Mouse (Mus musculus) stomach, embryonic 14.5 days (tissue): ENCODE results near the gene Numbl. TPM values are rescaled to one million over a fixed set of nuclear protein-coding genes. Genes with fewer than 3 reads are reported as not detected.

Experiments
- ATAC-seq: fragments of 200-750 bp; cut with Nextera tagmentation; 2 replicates; pipeline ENCODE4 v1.8.0; 2017; ENCODE audit warnings: low read depth, moderate TSS enrichment; ENCODE audit not compliant: insufficient number of reproducible peaks, insufficient read depth, low FRiP score
- H3K27ac ChIP-seq: fragments of 300-500 bp; sonication (generic); 2 replicates; pipeline ENCODE4 v1.5.1; 2014; ENCODE audit warnings: mild to moderate bottlenecking, low read length, moderate library complexity, mixed read lengths
- H3K27me3 ChIP-seq: fragments of 300-500 bp; sonication (generic); 2 replicates; pipeline ENCODE4 v1.6.1; 2014; ENCODE audit warnings: low read length, control low read depth, mixed read lengths; ENCODE audit not compliant: control insufficient read depth, insufficient read depth
- H3K36me3 ChIP-seq: fragments of 300-500 bp; sonication (generic); 2 replicates; pipeline ENCODE4 v1.6.1; 2014; ENCODE audit warnings: mild to moderate bottlenecking, control low read depth, low read length, moderate library complexity, mixed read lengths; ENCODE audit not compliant: control insufficient read depth, insufficient read depth
- H3K4me1 ChIP-seq: fragments of 300-500 bp; sonication (generic); 2 replicates; pipeline ENCODE4 v1.6.1; 2014; ENCODE audit warnings: low read length, control low read depth, mixed read lengths; ENCODE audit not compliant: control insufficient read depth, insufficient read depth
- H3K4me2 ChIP-seq: fragments of 300-500 bp; sonication (generic); replicated peaks from 2 replicates; pipeline ENCODE4 v1.6.1; 2014; ENCODE audit warnings: low read depth, low read length, control low read depth
- H3K4me3 ChIP-seq: fragments of 300-500 bp; sonication (generic); 2 replicates; pipeline ENCODE4 v1.5.1; 2014; ENCODE audit warnings: low read depth, low read length, control low read depth
- H3K9ac ChIP-seq: fragments of 300-500 bp; sonication (generic); replicated peaks from 2 replicates; pipeline ENCODE4 v1.6.1; 2014; ENCODE audit warnings: low read depth, mild to moderate bottlenecking, control low read depth, low read length, moderate library complexity, mixed read lengths
- H3K9me3 ChIP-seq: fragments of 300-500 bp; sonication (generic); 2 replicates; pipeline ENCODE4 v1.6.1; 2016; ENCODE audit warnings: low read depth, low read length, control low read depth; ENCODE audit not compliant: control insufficient read depth
- WGBS: fragments of 180-500 bp; shearing (Covaris S2); extraction: QIAGEN DNeasy Blood & Tissue Kit; methylation state at CpG from one replicate; pipeline ENCODE4 v1.1.7; 2014; 5-methylcytosine and 5-hydroxymethylcytosine counted together
- polyA plus RNA-seq: library from polyadenylated mRNA; unstranded; fragments of >200 nt; fragmentation: Nextera tagmentation; extraction: Ambion mirVana; gene quantifications from 2 replicates; pipeline ENCODE4 v1.2.1, GENCODE M21; 2014

The Numbl gene
- polyA plus RNA-seq, 1 experiment from 2014 or later, result 15.0 TPM

GRCm38 (mm10) chr7:27285698-27286066, 27.4 kb downstream of the Numbl start:
- Histone ChIP-seq H3K9me3 (peaks cover 2% of the 10 kb centered on the region; the same call in 1 of the 2 replicates), H3K4me3 (no peak overlapping the region), H3K36me3 (peaks cover 4% of the 10 kb centered on the region), H3K27ac (no peak overlapping the region), H3K9ac (no peak overlapping the region), H3K4me2 (peak overlapping the region; percentile 16; the same call in 1 of the 2 replicates), H3K4me1 (no peaks in the 10 kb centered on the region), H3K27me3 (no peaks in the 10 kb centered on the region)
- peak; percentile 59; the same call in 1 of the 2 replicates for ATAC-seq
- WGBS, result 5% methylated on average over 8 of the region's 8 CpGs

GRCm38 (mm10) chr7:27288732-27289131, 30.5 kb downstream of the Numbl start:
- Histone ChIP-seq H3K9me3 (peaks cover 2% of the 10 kb centered on the region; the same call in 1 of the 2 replicates), H3K4me1 (peaks cover 5% of the 10 kb centered on the region; the same call in 1 of the 2 replicates), H3K4me2 (no peak overlapping the region), H3K27me3 (no peaks in the 10 kb centered on the region), H3K9ac (no peak overlapping the region), H3K4me3 (no peak overlapping the region), H3K27ac (no peak overlapping the region), H3K36me3 (no peaks in the 10 kb centered on the region)
- ATAC-seq, result no peak
- WGBS, result 86% methylated on average over 7 of the region's 7 CpGs

GRCm38 (mm10) chr7:27290555-27290954, 32.3 kb downstream of the Numbl start:
- Histone ChIP-seq H3K4me3 (no peak overlapping the region), H3K4me2 (no peak overlapping the region), H3K9me3 (peaks cover 2% of the 10 kb centered on the region; the same call in 1 of the 2 replicates), H3K27ac (peak overlapping the region; percentile 70; the same call in 1 of the 2 replicates), H3K9ac (no peak overlapping the region), H3K4me1 (peaks cover 5% of the 10 kb centered on the region; the same call in 1 of the 2 replicates), H3K27me3 (no peaks in the 10 kb centered on the region), H3K36me3 (no peaks in the 10 kb centered on the region)
- 85% methylated on average over 2 of the region's 2 CpGs for WGBS
- ATAC-seq, result no peak

GRCm38 (mm10) chr7:27291795-27292466, 33.7 kb downstream of the Numbl start:
- peak overlapping the region; percentile 97 for H3K27ac ChIP-seq
- H3K4me3 ChIP-seq, result no peak overlapping the region
- H3K4me2 ChIP-seq, result peak overlapping the region; percentile 18; the same call in 1 of the 2 replicates
- H3K9me3 ChIP-seq, result peaks cover 2% of the 10 kb centered on the region; the same call in 1 of the 2 replicates
- no peak overlapping the region for H3K9ac ChIP-seq
- no peaks in the 10 kb centered on the region for H3K36me3 ChIP-seq
- H3K4me1 ChIP-seq, result peaks cover 5% of the 10 kb centered on the region; the same call in 1 of the 2 replicates
- ATAC-seq, result peak; percentile 86
- whole genome bisulfite sequencing, result 11% methylated on average over 12 of the region's 12 CpGs
- H3K27me3 ChIP-seq, result no peaks in the 10 kb centered on the region

GRCm38 (mm10) chr7:27295956-27296355, 37.7 kb downstream of the Numbl start:
- no peak for ATAC-seq
- no peaks in the 10 kb centered on the region for H3K9me3 ChIP-seq
- no peak overlapping the region for H3K27ac ChIP-seq
- H3K36me3 ChIP-seq, result no peaks in the 10 kb centered on the region
- H3K4me2 ChIP-seq, result no peak overlapping the region
- no peaks in the 10 kb centered on the region for H3K27me3 ChIP-seq
- H3K9ac ChIP-seq, result no peak overlapping the region
- H3K4me3 ChIP-seq, result no peak overlapping the region
- peaks cover 10% of the 10 kb centered on the region for H3K4me1 ChIP-seq
- WGBS, result 68% methylated on average over 4 of the region's 4 CpGs

- 90% methylated on average over 4 of the region's 4 CpGs for WGBS
- no peaks in the 10 kb centered on the region for H3K9me3 ChIP-seq
- H3K27ac ChIP-seq, result no peak overlapping the region
- no peaks in the 10 kb centered on the region for H3K27me3 ChIP-seq
- H3K9ac ChIP-seq, result no peak overlapping the region
- H3K36me3 ChIP-seq, result no peaks in the 10 kb centered on the region
- H3K4me1 ChIP-seq, result peaks cover 8% of the 10 kb centered on the region
- no peak for ATAC-seq
- no peak overlapping the region for H3K4me2 ChIP-seq
- no peak overlapping the region for H3K4me3 ChIP-seq
Observed at GRCm38 (mm10) chr7:27296518-27296917, 38.3 kb downstream of the Numbl start.

GRCm38 (mm10) chr7:27298033-27298610, 39.9 kb downstream of the Numbl start:
- peak overlapping the region; percentile 63 for H3K27ac ChIP-seq
- H3K4me2 ChIP-seq, result no peak overlapping the region
- H3K27me3 ChIP-seq, result no peaks in the 10 kb centered on the region
- H3K9ac ChIP-seq, result no peak overlapping the region
- H3K4me3 ChIP-seq, result no peak overlapping the region
- ATAC-seq, result peak; percentile 35; the same call in 1 of the 2 replicates
- H3K4me1 ChIP-seq, result peaks cover 7% of the 10 kb centered on the region
- no peaks in the 10 kb centered on the region for H3K9me3 ChIP-seq
- WGBS, result 66% methylated on average over 16 of the region's 16 CpGs
- H3K36me3 ChIP-seq, result no peaks in the 10 kb centered on the region

GRCm38 (mm10) chr7:27298816-27299215, 40.6 kb downstream of the Numbl start:
- no peak overlapping the region for H3K4me2 ChIP-seq
- 76% methylated on average over 6 of the region's 6 CpGs for WGBS
- peaks cover 7% of the 10 kb centered on the region for H3K4me1 ChIP-seq
- H3K9ac ChIP-seq, result no peak overlapping the region
- H3K27me3 ChIP-seq, result no peaks in the 10 kb centered on the region
- no peak for ATAC-seq
- no peak overlapping the region for H3K4me3 ChIP-seq
- no peaks in the 10 kb centered on the region for H3K9me3 ChIP-seq
- H3K27ac ChIP-seq, result peak overlapping the region; percentile 63; the same call in 1 of the 2 replicates
- H3K36me3 ChIP-seq, result no peaks in the 10 kb centered on the region
